Mouse (Mus musculus) brain, embryonic 18.5 days (tissue): ENCODE data around the gene Crip1.

Source experiments
- DNase-seq: peaks from one replicate; pipeline ENCODE4 v3.0.0-alpha.2; 2012; ENCODE audit warnings: low read depth, low spot score

Gene Crip1

GRCm38 (mm10) chr12:113146112-113147057 lies at the start of gene Crip1:
Gene Crip1, plus strand, starts transcription at chr12:113146316.
- no peak for DNase-seq

- DNase-seq = no peak
These were observed 49.1 kb upstream of the Crip1 start for GRCm38 (mm10) chr12:113097040-113097439.

- peak; percentile 16 for DNase-seq
These were observed 48.3 kb upstream of the Crip1 start, which contains the start of gene Mta1 for GRCm38 (mm10) chr12:113097749-113098281. Gene Mta1, plus strand, starts transcription at chr12:113098278.

GRCm38 (mm10) chr12:113098530-113099151 lies 47.5 kb upstream of the Crip1 start:
- no peak for DNase-seq

- no peak for DNase-seq
These were observed 46.5 kb upstream of the Crip1 start for GRCm38 (mm10) chr12:113099470-113100237.

GRCm38 (mm10) chr12:113100448-113101076 lies 45.6 kb upstream of the Crip1 start:
- DNase-seq = no peak

GRCm38 (mm10) chr12:113101251-113101960 lies 44.7 kb upstream of the Crip1 start:
- DNase-seq = no peak

GRCm38 (mm10) chr12:113102461-113102860 lies 43.7 kb upstream of the Crip1 start:
- no peak for DNase-seq

GRCm38 (mm10) chr12:113103846-113104451 lies 42.2 kb upstream of the Crip1 start:
- DNase-seq = no peak

GRCm38 (mm10) chr12:113106386-113106785 lies 39.7 kb upstream of the Crip1 start:
- DNase-seq = no peak

- no peak for DNase-seq
These were observed 38.5 kb upstream of the Crip1 start for GRCm38 (mm10) chr12:113107431-113108124.

- no peak for DNase-seq
These were observed 37.4 kb upstream of the Crip1 start for GRCm38 (mm10) chr12:113108528-113109283.

- no peak for DNase-seq
These were observed 36.3 kb upstream of the Crip1 start for GRCm38 (mm10) chr12:113109801-113110200.

GRCm38 (mm10) chr12:113114141-113114540 lies 32.0 kb upstream of the Crip1 start:
- DNase-seq = no peak

- no peak for DNase-seq
These were observed 31.1 kb upstream of the Crip1 start for GRCm38 (mm10) chr12:113114856-113115538.

GRCm38 (mm10) chr12:113119516-113120410 lies 26.4 kb upstream of the Crip1 start:
- no peak for DNase-seq

GRCm38 (mm10) chr12:113124726-113125125 lies 21.4 kb upstream of the Crip1 start:
- no peak for DNase-seq
